Mouse (Mus musculus) frontal cortex, adult (tissue): ENCODE results near the gene Fa2h.
A peak's percentile ranks its signal among the peaks of the same experiment; 100 is the strongest.

Experiments used
- ATAC-seq: cut with Nextera tagmentation; 2 replicates; pipeline ENCODE4 v1.9.2; 2017; ENCODE audit warnings: mild to moderate bottlenecking, moderate library complexity, mixed read lengths; ENCODE audit not compliant: low TSS enrichment

Fa2h gene

GRCm38 (mm10) chr8:111299821-111300568 lies 93.6 kb downstream of the Fa2h start, which contains the start of gene Rfwd3:
Gene Rfwd3, minus strand, starts transcription at chr8:111300222.
- ATAC-seq, result peak; percentile 100

GRCm38 (mm10) chr8:111299363-111299820 lies 94.2 kb downstream of the Fa2h start:
- no peak; the same call in 1 of the 2 replicates for ATAC-seq

GRCm38 (mm10) chr8:111298011-111298410 lies 95.6 kb downstream of the Fa2h start:
- ATAC-seq, result no peak
